Mouse (Mus musculus): Measurements from ENCODE around the gene Rhag. TPM values are rescaled to one million over a fixed set of nuclear protein-coding genes. Genes with fewer than 3 reads are reported as not detected.

Gene Rhag
- polyA plus RNA-seq (2014; fragmentation: Illumina TruSeq; extraction: RNeasy Lipid Tissue Mini Kit (QIAGEN cat#74804); ENCODE audit: insufficient read depth, low read depth, low replicate concordance): not detected

GRCm38 (mm10) chr17:40810934-40811333 is at the start of gene Rhag:
Gene Rhag, plus strand, starts transcription at chr17:40811126.

DNA sequence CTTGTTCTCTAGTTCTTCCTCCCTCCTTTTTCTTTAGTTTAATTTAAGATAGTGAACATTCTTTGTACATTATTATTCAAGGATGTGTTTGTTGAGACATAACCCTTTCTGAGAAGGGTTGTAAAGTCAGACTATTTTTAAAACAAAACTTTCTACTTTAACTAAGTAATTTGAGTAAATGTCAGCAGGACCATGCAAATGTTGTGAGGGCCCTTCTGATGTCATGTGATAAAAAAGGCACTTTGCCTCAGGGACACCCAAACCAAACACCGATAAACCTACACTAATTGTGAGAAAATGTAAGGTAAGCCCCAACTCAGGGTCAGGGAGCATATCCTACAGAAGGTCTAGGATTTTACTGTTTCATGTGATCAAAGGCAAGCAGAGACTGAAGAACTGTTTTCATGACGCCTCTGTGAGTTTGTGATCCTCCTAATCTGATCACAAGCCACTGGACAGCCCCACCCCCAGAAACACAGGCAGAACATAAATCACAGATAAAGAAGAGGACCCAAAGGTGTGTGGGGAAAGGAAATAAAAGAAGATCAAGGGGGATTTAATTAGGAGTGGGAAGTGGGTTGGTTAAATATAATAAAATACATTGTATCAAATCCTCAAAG is 3.9 kb upstream of the Rhag start, which contains the start of gene Crisp2:
Crisp2 (minus strand) TSS at position 51 of the 620 bp plus-strand sequence.

GRCm38 (mm10) chr17:40879924-40880691 is 69.2 kb downstream of the Rhag start, which contains the start of gene 9130008F23Rik:
Gene 9130008F23Rik, minus strand, starts transcription at chr17:40880559.

Other genes with a start within 250 kb of the Rhag start
- not detected for gene Esp6, start 249.6 kb upstream of the Rhag start, polyA plus RNA-seq (2014; fragmentation: Illumina TruSeq; extraction: RNeasy Lipid Tissue Mini Kit (QIAGEN cat#74804); ENCODE audit: insufficient read depth, low read depth, low replicate concordance)
- gene Esp4, start 212.5 kb upstream of the Rhag start, polyA plus RNA-seq (2014; fragmentation: Illumina TruSeq; extraction: RNeasy Lipid Tissue Mini Kit (QIAGEN cat#74804); ENCODE audit: insufficient read depth, low read depth, low replicate concordance): not detected
- gene Esp3, start 179.1 kb upstream of the Rhag start, polyA plus RNA-seq (2014; fragmentation: Illumina TruSeq; extraction: RNeasy Lipid Tissue Mini Kit (QIAGEN cat#74804); ENCODE audit: insufficient read depth, low read depth, low replicate concordance): not detected
- gene Esp1, start 84.0 kb upstream of the Rhag start, polyA plus RNA-seq (2014; fragmentation: Illumina TruSeq; extraction: RNeasy Lipid Tissue Mini Kit (QIAGEN cat#74804); ENCODE audit: insufficient read depth, low read depth, low replicate concordance): not detected
- not detected for gene Crisp2, start 4.1 kb upstream of the Rhag start, polyA plus RNA-seq (2014; fragmentation: Illumina TruSeq; extraction: RNeasy Lipid Tissue Mini Kit (QIAGEN cat#74804); ENCODE audit: insufficient read depth, low read depth, low replicate concordance)
- 2.4 TPM for gene 9130008F23Rik, start 69.4 kb downstream of the Rhag start, polyA plus RNA-seq (2014; fragmentation: Illumina TruSeq; extraction: RNeasy Lipid Tissue Mini Kit (QIAGEN cat#74804); ENCODE audit: insufficient read depth, low read depth, low replicate concordance)
- gene Glyatl3, start 103.2 kb downstream of the Rhag start, polyA plus RNA-seq (2014; fragmentation: Illumina TruSeq; extraction: RNeasy Lipid Tissue Mini Kit (QIAGEN cat#74804); ENCODE audit: insufficient read depth, low read depth, low replicate concordance): not detected
- gene Mut, start 123.6 kb downstream of the Rhag start, polyA plus RNA-seq (2014; fragmentation: Illumina TruSeq; extraction: RNeasy Lipid Tissue Mini Kit (QIAGEN cat#74804); ENCODE audit: insufficient read depth, low read depth, low replicate concordance): 19.0 TPM
- gene Cenpq, start 123.9 kb downstream of the Rhag start, polyA plus RNA-seq (2014; fragmentation: Illumina TruSeq; extraction: RNeasy Lipid Tissue Mini Kit (QIAGEN cat#74804); ENCODE audit: insufficient read depth, low read depth, low replicate concordance): 4.1 TPM